Mouse (Mus musculus): Measurements from ENCODE around the gene Castor1.

The Castor1 gene

GRCm38 (mm10) chr11:4264066-4264465, 46.0 kb downstream of the Castor1 start:
- DNase-seq, result no peak

DNA sequence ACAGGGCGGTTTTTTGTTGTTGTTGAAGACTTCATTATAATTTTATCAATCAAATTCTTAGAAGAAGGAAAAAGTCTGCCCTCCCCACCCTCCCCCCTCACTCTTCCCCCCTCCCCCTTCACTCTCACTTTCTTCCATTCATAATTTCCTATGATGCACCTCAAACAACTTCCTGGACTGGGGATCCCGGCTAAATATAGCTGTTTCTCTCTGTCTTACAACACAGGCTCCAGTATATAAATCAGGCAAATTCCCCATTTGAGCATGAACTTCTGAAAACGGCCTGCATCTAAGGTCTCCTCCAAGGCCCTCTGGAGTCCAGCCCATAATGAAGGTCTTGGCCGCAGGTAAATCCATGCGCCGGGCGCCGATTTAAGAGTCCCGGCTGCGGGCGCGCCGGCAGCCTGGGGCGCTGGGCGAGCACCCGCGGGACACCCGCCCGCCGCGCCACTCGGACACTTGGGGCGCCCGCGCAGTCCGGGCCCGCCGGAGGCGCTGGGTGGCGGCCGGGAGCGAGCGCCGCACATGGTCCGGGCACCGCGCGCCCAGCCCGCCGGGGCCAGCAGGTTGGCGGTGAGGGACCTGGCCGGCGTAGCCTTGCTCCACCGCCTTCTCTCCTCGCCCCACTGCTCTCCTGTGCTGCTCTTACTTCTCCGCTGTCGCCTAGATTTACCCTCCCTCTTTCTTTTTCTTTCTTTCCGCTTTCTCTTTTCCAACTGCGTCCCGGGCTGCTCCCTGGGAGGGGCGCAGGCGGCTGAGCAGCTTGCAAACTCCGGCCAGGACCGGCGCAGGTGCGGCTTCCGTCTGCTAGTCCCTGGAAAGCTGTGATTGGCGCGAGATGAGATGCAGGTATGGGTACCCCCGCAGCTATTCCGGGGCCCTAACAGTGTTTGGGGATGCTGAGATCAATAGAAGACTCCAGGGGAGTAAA, 48.5 kb downstream of the Castor1 start:
- DNase-seq, result no peak

GRCm38 (mm10) chr11:4267202-4267578, 49.2 kb downstream of the Castor1 start:
- no peak for DNase-seq

DNA sequence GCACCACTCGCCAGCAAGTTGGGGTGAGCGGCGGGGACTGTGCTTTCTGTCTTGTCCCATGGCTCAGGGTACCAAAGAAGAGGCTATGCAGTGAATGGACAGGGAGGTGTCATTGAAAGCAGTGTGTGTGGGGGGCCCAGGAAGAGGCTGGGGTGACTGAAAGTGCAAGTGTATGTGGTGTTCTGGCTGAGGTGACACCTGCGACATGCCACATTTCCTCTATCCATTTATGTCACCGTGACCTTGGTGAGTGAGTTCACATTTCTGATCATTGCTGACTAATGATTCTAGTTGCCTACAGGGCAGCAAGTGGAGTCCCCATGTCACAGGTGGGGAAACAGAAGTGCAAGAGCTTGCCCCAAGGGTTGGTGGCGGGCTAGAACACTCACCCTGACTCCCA, 50.5 kb downstream of the Castor1 start:
- no peak for DNase-seq

DNA sequence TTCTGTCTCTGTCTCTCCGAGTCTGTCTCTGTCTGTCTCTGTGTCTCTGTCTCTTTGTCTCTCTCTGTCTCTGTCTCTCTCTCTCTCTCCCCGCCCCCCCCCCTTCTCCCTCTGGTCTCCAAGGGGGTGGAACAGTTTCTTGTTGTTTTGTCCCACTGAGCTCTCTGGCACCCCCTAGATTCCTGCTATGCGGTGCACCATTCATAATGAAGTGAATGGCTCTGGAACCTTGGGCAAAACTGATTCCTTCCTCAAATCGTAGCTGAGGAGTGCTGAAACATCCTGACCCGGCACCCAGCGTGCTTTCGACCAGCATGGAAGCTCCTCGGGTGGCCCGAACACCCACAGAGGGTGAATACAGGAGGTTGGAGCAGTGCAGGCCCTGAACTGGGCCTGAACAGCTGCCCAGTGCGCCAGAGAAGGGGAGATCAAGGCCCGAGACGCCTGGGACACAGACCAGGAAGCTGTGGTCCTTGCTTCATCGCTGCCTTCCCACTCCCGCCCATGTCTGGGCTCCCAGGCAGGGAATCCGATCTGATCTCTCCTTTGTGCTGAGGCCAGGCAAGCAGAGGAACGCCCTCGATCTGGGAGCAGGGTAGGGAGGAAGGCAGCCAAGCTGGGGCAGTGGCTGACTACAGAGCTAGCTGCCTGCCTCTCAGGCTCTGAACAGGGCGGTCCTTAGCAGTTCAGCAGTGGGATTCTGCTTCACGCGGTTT, 52.9 kb downstream of the Castor1 start:
- no peak for DNase-seq

DNA sequence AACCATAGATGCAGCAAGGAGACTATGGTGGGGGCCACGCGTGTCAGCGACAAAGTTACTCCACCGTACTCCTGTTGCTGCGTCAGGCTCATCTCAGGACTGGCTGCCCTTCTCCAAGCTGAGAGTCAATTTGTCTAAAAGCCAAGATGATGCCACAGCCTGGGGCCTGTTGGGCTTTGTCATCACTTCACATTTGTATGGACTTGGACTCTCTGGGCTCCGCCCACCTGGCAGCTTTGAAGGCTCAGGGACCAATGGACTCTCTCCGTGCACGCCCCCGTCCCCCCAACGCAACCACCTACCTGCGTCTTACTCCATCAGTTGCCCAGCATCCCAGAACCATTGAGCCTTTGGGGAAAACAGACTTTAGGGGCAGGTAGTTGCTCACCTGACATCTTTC, 53.5 kb downstream of the Castor1 start:
- DNase-seq, result no peak

Measured in thymus, postnatal 25 days (tissue).